Mouse (Mus musculus) intestine, postnatal 0 days (tissue): ENCODE measurements around the gene Coq5. TPM values are rescaled to one million over a fixed set of nuclear protein-coding genes. Genes with fewer than 3 reads are reported as not detected.

Experiments used
- ATAC-seq: fragments of 200-750 bp; cut with Nextera tagmentation; 2 replicates; pipeline ENCODE4 v1.8.0; 2017; ENCODE audit warnings: mild to moderate bottlenecking, moderate TSS enrichment, moderate library complexity
- H3K27ac ChIP-seq: fragments of 300-500 bp; sonication (generic); 2 replicates; pipeline ENCODE4 v1.5.1; 2014; ENCODE audit warnings: mild to moderate bottlenecking, low read depth, low read length, moderate library complexity
- H3K27me3 ChIP-seq: fragments of 300-500 bp; sonication (generic); replicated peaks from 2 replicates; pipeline ENCODE4 v1.6.1; 2014; ENCODE audit warnings: low read length, mixed read lengths; ENCODE audit not compliant: control insufficient read depth, insufficient read depth
- H3K36me3 ChIP-seq: fragments of 300-500 bp; sonication (generic); 2 replicates; pipeline ENCODE4 v1.6.1; 2014; ENCODE audit warnings: mild to moderate bottlenecking, moderate library complexity; ENCODE audit not compliant: control insufficient read depth, insufficient read depth
- H3K4me1 ChIP-seq: fragments of 300-500 bp; sonication (generic); replicated peaks from 2 replicates; pipeline ENCODE4 v1.6.1; 2014; ENCODE audit warnings: antibody characterized with exemption, low read length, mixed read lengths; ENCODE audit not compliant: control insufficient read depth, insufficient read depth
- H3K4me2 ChIP-seq: fragments of 300-500 bp; sonication (generic); replicated peaks from 2 replicates; pipeline ENCODE4 v1.6.1; 2014; ENCODE audit warnings: low read depth, mild to moderate bottlenecking, moderate library complexity
- H3K4me3 ChIP-seq: fragments of 300-500 bp; sonication (generic); 2 replicates; pipeline ENCODE4 v1.5.1; 2014; ENCODE audit warnings: low read depth, low read length
- H3K9ac ChIP-seq: fragments of 300-500 bp; sonication (generic); 2 replicates; pipeline ENCODE4 v1.6.1; 2014; ENCODE audit warnings: mild to moderate bottlenecking, low read depth, low read length
- H3K9me3 ChIP-seq: fragments of 300-500 bp; sonication (generic); 2 replicates; pipeline ENCODE4 v1.6.1; 2016; ENCODE audit warnings: mixed run types; ENCODE audit not compliant: control insufficient read depth
- CTCF ChIP-seq: sonication (generic); IDR thresholded peaks from 2 replicates; pipeline ENCODE4 v1.5.1; 2016; ENCODE audit warnings: low read depth, mild to moderate bottlenecking, control low read depth, antibody characterized with exemption, moderate library complexity
- WGBS: fragments of 180-500 bp; shearing (Covaris S2); extraction: QIAGEN DNeasy Blood & Tissue Kit; methylation state at CpG from one replicate; pipeline ENCODE4 v1.1.7; 2014; 5-methylcytosine and 5-hydroxymethylcytosine counted together
- polyA plus RNA-seq: library from polyadenylated mRNA; unstranded; fragments of >200 nt; fragmentation: Nextera tagmentation; extraction: Ambion mirVana; gene quantifications from 2 replicates; pipeline ENCODE4 v1.2.1, GENCODE M21; 2015

Coq5 gene
- polyA plus RNA-seq = 31.3 and 32.4 TPM in 2 replicates

GRCm38 (mm10) chr5:115279226-115280049, at the start of gene Coq5:
Coq5 (plus strand) TSS chr5:115279666.
- no peaks in the 10 kb centered on the region for H3K27me3 ChIP-seq
- H3K4me2 ChIP-seq = peak within 1 kb of the TSS; percentile 90
- H3K9ac ChIP-seq = peak within 1 kb of the TSS; percentile 82
- peak within 1 kb of the TSS; percentile 68 for H3K27ac ChIP-seq
- 3% methylated on average over 43 of the region's 45 CpGs for WGBS
- H3K4me1 ChIP-seq = no peaks in the 10 kb centered on the region
- H3K4me3 ChIP-seq = peak within 1 kb of the TSS; percentile 97
- ATAC-seq = peak; percentile 67
- no peak for TF ChIP-seq CTCF
- H3K36me3 ChIP-seq = peaks cover 11% of the 10 kb centered on the region
- no peaks in the 10 kb centered on the region for H3K9me3 ChIP-seq

GRCm38 (mm10) chr5:115230830-115231551, 48.5 kb upstream of the Coq5 start:
- H3K9me3 ChIP-seq = no peaks in the 10 kb centered on the region
- no peak overlapping the region for H3K4me2 ChIP-seq
- 66% methylated on average over 15 of the region's 15 CpGs for WGBS
- H3K27me3 ChIP-seq = no peaks in the 10 kb centered on the region
- H3K4me3 ChIP-seq = no peak overlapping the region
- H3K36me3 ChIP-seq = no peaks in the 10 kb centered on the region
- no peaks in the 10 kb centered on the region for H3K4me1 ChIP-seq
- H3K9ac ChIP-seq = no peak overlapping the region
- ATAC-seq = no peak
- H3K27ac ChIP-seq = no peak overlapping the region
- no peak for TF ChIP-seq CTCF

- no peak for ATAC-seq
- 49% methylated on average over 16 of the region's 16 CpGs for WGBS
These were observed 47.8 kb upstream of the Coq5 start for GRCm38 (mm10) chr5:115231552-115232120.

GRCm38 (mm10) chr5:115232516-115232915, 47.0 kb upstream of the Coq5 start:
- H3K9me3 ChIP-seq = no peaks in the 10 kb centered on the region
- no peaks in the 10 kb centered on the region for H3K36me3 ChIP-seq
- H3K27ac ChIP-seq = no peak overlapping the region
- no peak overlapping the region for H3K9ac ChIP-seq
- 44% methylated on average over 6 of the region's 6 CpGs for WGBS
- H3K4me3 ChIP-seq = no peak overlapping the region
- no peak overlapping the region for H3K4me2 ChIP-seq
- no peaks in the 10 kb centered on the region for H3K27me3 ChIP-seq
- H3K4me1 ChIP-seq = no peaks in the 10 kb centered on the region
- no peak for TF ChIP-seq CTCF
- no peak for ATAC-seq

More at GRCm38 (mm10) chr5:115231552-115232120, 47.8 kb upstream of the Coq5 start:
- TF ChIP-seq CTCF = no peak
- Histone ChIP-seq H3K27ac (no peak overlapping the region), H3K4me2 (no peak overlapping the region), H3K4me3 (no peak overlapping the region), H3K9me3 (no peaks in the 10 kb centered on the region), H3K4me1 (no peaks in the 10 kb centered on the region), H3K27me3 (no peaks in the 10 kb centered on the region), H3K36me3 (no peaks in the 10 kb centered on the region), H3K9ac (no peak overlapping the region)

- ATAC-seq = no peak
These were observed 46.3 kb upstream of the Coq5 start for GRCm38 (mm10) chr5:115233031-115233780.

More at GRCm38 (mm10) chr5:115233031-115233780, 46.3 kb upstream of the Coq5 start:
- Histone ChIP-seq H3K4me3 (no peak overlapping the region), H3K36me3 (no peaks in the 10 kb centered on the region), H3K27ac (no peak overlapping the region), H3K27me3 (no peaks in the 10 kb centered on the region), H3K4me2 (no peak overlapping the region), H3K9ac (no peak overlapping the region), H3K4me1 (no peaks in the 10 kb centered on the region), H3K9me3 (no peaks in the 10 kb centered on the region)
- WGBS = 88% methylated on average over 14 of the region's 14 CpGs
- no peak for TF ChIP-seq CTCF
